Comparison of ENCODE assay signal across 19 mouse cellular contexts in the genomic region with DNA sequence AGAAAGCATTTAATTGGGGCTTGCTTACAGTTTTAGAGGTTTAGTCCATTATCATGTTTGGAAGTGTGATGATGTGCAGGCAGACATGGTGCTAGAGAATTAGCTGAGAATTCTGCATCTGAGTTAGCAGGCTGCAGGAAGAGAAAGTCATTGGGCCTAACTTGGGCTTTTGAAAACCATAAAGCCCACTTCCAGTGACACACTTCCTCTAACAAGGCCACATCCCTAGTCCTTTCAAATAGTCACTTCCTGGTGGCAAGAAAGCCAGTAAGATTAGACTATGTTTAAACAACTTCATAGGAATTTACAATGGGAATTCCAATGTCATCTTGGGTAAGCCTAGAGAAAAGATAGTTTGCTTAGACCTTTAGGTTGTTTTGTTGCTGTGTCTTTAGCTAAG. TPM values are rescaled to one million over a fixed set of nuclear protein-coding genes. Genes with fewer than 3 reads are reported as not detected.
DNase-seq lines count a peak whose midpoint lies in the region; ATAC-seq lines count a peak whose summit lies in the region.
"Had no signal": no experiment of that assay in that cellular context is flagged by ENCODE, and none has a peak within 500 bp of the region (broad histone marks: within the 10 kb centered on the region; RNA-seq: fewer than 3 reads in every experiment).

No protein-coding gene starts in this region.

- DNase-seq in 416B (ENCODE audit: low read depth) (peak; percentile 66), MN1 (ENCODE audit: low spot score) (no peak)
- DNase-seq in spleen, adult 12 weeks (ENCODE audit: low spot score), result no peak
- DNase-seq in thymus, postnatal 14 days, result no peak
- no peak for DNase-seq in natural killer cell, adult 2 months (ENCODE audit: low spot score in 2 of 2)
- DNase-seq: adrenal gland, postnatal 10 days; cerebellum, adult 18-20 months; cerebellum, adult 9-11 months; cerebellum, postnatal 36 days; gastrocnemius, adult 2 months; gastrocnemius, postnatal 25 days; heart, adult 18-20 months; heart, postnatal 10 days had no signal

- peak; percentile 27 for ATAC-seq in CD4-positive, CD25-positive, alpha-beta regulatory T cell, adult 4 months
- 0 out of 2 replicates have a peak, but pooled peaks have one; percentile 12 for ATAC-seq in common myeloid progenitor, adult 5-6 weeks (replicated peaks; ENCODE audit: low read depth, poor library complexity, severe bottlenecking)
- ATAC-seq in megakaryocyte, adult 5-6 weeks (ENCODE audit: poor library complexity, severe bottlenecking), result peak; percentile 59
- ATAC-seq: forebrain, embryonic 14.5 days; intestine, embryonic 16.5 days; Patski had no signal

RNA-seq across cellular contexts. Expression of gene Sugt1, which starts 45.9 kb away (rescaled TPM):
- 100 to 1,000 TPM; 111 to 162 TPM for polyA plus RNA-seq in CD4-positive, CD25-positive, alpha-beta regulatory T cell, adult 4 months (2017; shearing (Covaris generic))
- total RNA-seq in common myeloid progenitor, adult 5-6 weeks (2017), result 102 and 171 TPM in 2 replicates
- total RNA-seq in megakaryocyte, adult 5-6 weeks (2015), result 99.6 and 121 TPM in 2 replicates
- 145 and 165 TPM in 2 replicates for total RNA-seq in megakaryocyte, adult 5-6 weeks (2017)
